Mouse (Mus musculus) spleen, postnatal 36 days (tissue): ENCODE data around the gene Unkl.
A peak's percentile ranks its signal among the peaks of the same experiment; 100 is the strongest.

ENCODE experiments used
- DNase-seq, 2 experiments: peaks; one replicate each; pipeline ENCODE4 v3.0.0; 2022; ENCODE audit warnings: low spot score in 2 of 2, mixed read lengths in 1 of 2

The Unkl gene

GRCm38 (mm10) chr17:25188150-25189031 is at the start of gene Unkl:
Gene Unkl (plus strand): TSS chr17:25188397.
- DNase-seq = peak; percentile 73 to 78

- no peak for DNase-seq
Measured at GRCm38 (mm10) chr17:25138803-25139202, 49.4 kb upstream of the Unkl start.

- DNase-seq = no peak
Measured at GRCm38 (mm10) chr17:25139960-25140359, 48.2 kb upstream of the Unkl start.

GRCm38 (mm10) chr17:25162161-25162560 is 26.0 kb upstream of the Unkl start, which contains the start of gene Ccdc154:
Gene Ccdc154 (plus strand): TSS chr17:25162461.
- no peak for DNase-seq

GRCm38 (mm10) chr17:25163387-25163786 is 24.8 kb upstream of the Unkl start:
- no peak for DNase-seq

- no peak for DNase-seq
Measured at GRCm38 (mm10) chr17:25164770-25165169, 23.4 kb upstream of the Unkl start.

GRCm38 (mm10) chr17:25165970-25166671 is 22.1 kb upstream of the Unkl start:
- no peak for DNase-seq

- no peak for DNase-seq
Measured at GRCm38 (mm10) chr17:25169706-25170105, 18.5 kb upstream of the Unkl start.

- no peak for DNase-seq
Measured at GRCm38 (mm10) chr17:25172558-25172957, 15.6 kb upstream of the Unkl start.

GRCm38 (mm10) chr17:25175411-25175810 is 12.8 kb upstream of the Unkl start, which contains the start of gene Gm38655:
Gene Gm38655 (minus strand): TSS chr17:25175471.
- no peak for DNase-seq

- no peak for DNase-seq
Measured at GRCm38 (mm10) chr17:25183232-25183631, 5.0 kb upstream of the Unkl start.

- peak; percentile 95 to 97 for DNase-seq
Measured at GRCm38 (mm10) chr17:25184129-25184691, 4.0 kb upstream of the Unkl start, which contains the start of gene BC003965. Gene BC003965 (plus strand): TSS chr17:25184554.

GRCm38 (mm10) chr17:25184961-25185360 is 3.2 kb upstream of the Unkl start:
- DNase-seq = no peak

GRCm38 (mm10) chr17:25187784-25188149 is 430 bp upstream of the Unkl start:
- no peak for DNase-seq

- no peak for DNase-seq
Measured at GRCm38 (mm10) chr17:25189091-25189490, 894 bp downstream of the Unkl start.

GRCm38 (mm10) chr17:25202401-25202800 is 14.2 kb downstream of the Unkl start:
- no peak for DNase-seq

GRCm38 (mm10) chr17:25210006-25210405 is 21.8 kb downstream of the Unkl start:
- no peak for DNase-seq

- DNase-seq = no peak
Measured at GRCm38 (mm10) chr17:25210680-25211466, 22.7 kb downstream of the Unkl start.

GRCm38 (mm10) chr17:25211705-25212104 is 23.5 kb downstream of the Unkl start:
- DNase-seq = no peak

GRCm38 (mm10) chr17:25215431-25215830 is 27.2 kb downstream of the Unkl start:
- DNase-seq = no peak

GRCm38 (mm10) chr17:25218967-25219366 is 30.8 kb downstream of the Unkl start:
- no peak for DNase-seq
